Mouse (Mus musculus) urinary bladder, postnatal 10 days (tissue): Measurements from ENCODE around the gene Txk.
A peak's percentile ranks its signal among the peaks of the same experiment; 100 is the strongest.

Experiments
- DNase-seq: peaks from one replicate; pipeline ENCODE4 v3.0.0; 2022; ENCODE audit warnings: low spot score

The Txk gene

DNA sequence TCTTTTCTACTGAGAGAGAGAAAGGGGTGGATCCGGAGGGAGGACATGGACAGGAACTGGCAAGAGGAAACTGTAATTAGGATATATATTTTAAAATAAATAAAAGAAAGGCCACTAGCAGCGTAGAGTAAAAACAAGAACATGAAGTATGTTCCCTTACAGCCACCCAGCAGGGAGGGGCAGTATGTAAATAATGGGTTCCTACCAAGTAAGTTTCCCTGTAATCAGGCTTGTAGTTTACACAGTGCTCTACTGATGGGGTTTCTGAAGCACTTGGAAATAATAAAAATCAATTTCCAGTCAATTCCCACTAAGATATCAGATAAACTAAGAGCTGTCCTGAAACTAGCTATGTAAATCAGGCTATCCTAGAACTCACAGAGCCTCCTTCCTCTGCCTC, 57.9 kb downstream of the Txk start:
- no peak for DNase-seq

DNA sequence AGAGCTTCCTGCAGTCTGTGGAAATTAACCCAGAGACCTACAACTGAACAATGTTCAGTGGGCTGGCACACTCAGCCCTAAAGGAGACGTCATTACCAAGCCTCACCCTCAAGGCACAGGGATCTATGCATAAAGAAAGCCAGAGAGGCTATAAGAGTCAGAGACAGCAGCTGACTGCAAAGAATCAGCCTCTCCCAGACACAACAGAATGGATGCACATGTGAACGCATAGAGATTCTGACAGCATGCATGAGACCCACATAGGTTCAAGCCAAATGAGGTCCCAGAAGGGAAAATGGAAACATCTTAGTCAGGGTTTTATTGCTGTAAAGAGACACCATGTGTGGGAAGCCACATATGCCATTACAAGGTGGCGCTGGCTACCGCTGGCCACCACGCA, 62.1 kb downstream of the Txk start:
- no peak for DNase-seq

DNA sequence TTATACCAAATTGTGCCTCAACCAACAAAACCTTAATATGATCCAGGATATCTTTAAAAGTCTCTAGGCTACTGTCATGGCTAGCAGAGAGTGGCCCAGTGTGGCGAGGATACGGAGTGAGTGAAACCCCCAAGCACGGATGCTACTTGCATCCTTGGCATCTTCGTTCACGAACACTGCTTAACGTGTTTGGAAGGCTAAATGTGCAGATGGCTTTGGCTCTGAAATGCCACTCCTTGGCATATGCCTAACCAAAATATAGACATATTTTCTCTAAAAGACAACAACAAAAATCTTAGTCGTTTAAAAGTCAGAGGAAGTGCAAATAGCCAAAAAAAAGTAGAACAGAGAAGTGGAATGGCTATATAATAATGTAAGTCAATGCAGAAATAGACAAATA, 63.0 kb downstream of the Txk start:
- DNase-seq: no peak

DNA sequence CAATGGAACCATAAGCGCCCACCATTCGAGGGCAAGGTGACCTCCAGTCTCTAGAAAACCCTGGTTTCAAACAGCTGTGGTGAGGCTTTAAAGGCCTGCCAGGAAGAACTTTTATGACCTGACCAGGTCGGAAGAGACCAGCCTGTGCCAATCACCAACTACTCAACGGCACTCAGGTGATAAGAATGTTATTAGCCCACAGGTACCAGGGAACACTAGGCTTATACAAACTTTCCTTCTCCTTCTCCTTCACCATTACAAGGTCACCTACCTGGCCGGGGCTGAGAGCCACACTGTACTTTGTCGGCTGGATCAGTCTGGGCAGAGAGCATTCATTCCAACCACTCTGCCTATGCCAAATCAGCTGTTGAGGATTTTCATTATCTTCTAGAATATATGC, 71.1 kb downstream of the Txk start:
- no peak for DNase-seq

DNA sequence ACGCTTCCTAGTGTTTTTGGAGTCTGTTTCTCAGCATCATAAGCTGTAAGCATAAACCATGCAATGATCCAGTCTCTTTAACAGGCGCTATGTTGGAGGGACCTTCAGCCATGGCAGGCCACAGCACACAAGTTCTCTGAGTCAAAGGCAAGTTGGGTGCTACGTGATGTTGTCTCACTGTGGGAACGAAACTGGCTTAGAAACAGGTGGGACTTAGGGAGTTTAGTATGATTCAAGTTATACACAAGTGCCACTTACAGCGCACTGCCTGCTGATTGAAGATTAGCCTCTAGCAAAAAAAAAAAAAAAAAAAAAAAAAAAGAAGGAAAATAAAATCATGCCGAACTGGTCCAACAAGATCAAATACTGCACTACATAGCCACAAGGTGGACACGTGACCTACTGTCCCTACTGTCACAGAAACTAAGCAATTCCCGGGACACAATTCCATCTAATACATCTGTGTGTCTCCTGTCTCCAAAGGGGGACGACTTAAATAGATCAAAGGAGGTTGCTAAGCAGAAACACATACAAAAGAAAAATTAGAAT, 77.5 kb downstream of the Txk start:
- DNase-seq: no peak

DNA sequence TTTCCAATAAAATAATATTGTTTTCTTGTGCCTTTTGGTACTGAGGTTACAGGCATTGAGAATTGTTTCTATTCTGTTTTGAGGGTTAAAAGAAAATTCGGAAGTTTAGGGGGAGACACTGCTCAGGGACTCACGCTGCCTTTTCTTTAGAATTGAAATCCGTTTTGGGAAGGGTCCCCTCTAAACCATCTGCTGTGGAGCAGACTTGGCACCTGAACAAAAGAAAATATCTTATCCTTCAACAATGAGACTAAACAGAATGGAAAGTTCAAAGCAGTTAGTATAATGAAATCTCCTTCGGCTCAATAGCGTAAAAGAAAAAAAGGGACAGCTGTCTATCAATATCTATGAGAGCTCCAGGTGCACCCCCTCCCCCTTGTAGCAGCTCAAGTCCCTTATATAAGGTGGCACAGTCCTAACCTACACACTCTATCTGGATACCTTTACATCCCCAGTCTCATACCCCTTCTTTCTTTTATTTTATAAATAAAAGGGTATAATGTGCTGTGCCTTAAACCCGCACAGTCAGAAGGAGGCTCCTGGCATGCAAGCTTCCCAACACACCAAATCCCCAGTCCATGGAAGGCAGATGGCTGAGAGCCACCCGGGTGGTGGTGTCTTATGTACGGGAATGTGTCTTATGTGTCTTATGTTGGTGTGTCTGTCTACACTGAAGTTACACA, 81.4 kb downstream of the Txk start:
- no peak for DNase-seq

DNA sequence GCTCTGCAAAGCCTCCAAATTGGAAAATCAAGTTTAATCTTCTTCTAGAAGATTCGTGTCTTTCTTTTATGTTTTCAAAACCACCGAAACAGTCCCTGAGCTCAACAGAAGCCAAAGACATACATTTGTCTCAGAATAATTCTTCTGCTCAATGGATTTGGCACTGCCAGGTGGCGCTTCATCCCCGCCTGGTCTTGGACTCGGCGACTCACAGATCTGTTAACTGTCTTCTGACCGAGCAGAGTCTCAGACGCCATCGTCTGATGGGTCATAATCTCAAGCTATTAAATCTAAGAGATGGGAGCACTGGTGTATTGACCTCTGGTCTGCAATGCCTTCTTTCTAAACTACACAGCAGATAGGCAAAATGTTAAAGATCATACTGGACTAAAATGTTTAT, 84.2 kb downstream of the Txk start:
- DNase-seq: no peak

DNA sequence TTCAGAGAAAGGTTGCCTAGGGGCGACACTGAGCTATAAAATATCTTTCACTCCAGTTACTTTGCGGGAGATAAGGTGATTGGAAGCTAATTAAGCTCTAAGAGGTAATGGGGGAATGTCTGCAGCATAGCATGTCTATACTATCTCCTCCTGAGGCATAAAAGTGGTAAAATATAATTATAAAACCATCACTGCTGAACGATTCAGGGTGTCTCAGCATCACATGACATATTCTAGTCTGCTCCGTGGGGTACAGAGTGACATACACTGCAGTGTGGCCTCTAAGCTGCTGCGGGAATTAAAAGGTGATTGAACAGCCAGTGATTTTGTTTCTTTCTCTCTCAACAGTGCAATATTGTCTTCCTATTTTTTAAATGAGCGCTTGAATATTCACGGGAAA, 86.1 kb downstream of the Txk start:
- DNase-seq: no peak

DNA sequence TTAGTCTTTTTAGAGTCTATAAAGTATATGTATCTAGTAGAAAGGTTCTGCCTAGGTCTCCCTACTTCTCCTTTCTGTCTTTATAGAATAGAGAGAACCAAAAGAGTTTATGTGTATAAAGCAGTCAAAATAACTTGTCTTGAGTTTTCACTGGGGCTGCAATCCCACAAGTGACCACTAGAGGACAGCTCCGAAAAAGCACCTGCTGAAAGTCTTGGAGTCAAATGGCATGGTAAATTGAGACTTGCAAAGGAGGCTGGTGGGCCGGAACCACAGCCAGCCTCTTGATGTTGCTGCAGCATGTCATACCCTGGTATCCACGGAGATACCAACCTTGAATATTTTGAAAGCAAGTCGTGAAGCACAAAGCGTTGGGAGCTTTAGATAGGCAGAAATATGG, 87.3 kb downstream of the Txk start:
- peak; percentile 21 for DNase-seq

DNA sequence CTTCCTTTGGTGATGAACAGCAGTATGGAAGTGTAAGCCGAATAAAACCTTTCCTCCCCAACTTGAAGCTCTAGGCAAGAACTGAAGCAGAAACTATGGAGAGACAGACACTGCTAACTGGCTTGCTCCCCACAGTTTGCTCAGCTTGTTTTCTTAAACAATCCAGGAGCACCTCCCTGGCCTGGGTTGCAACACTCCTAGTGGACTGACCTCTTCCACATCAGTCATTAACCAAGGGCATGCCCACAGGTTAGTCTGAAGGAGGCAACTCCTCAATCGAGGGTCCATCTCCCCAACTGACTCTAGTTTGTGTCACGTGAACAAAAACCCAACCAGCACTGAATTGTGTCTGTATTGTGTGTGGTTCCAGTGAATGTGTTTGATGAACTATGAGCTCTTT, 87.7 kb downstream of the Txk start:
- no peak for DNase-seq

DNA sequence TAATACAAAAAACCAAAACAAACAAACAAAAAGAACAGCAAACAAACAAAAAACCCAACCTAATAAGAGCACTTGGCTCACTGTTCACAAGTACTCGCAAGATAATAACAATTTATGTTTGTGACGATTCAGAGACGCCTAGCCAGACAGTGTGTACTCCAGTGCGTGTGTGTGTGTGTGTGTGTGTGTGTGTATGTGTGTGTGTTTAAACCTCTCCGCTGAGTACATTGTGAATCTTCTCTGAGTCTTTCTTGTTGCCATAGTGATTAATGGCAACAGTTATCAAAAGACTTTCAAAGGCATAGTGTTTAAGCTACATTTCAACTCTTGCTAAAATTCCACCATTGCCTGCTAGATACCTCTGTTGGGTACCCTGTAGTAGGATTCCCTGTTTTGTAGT, 88.5 kb downstream of the Txk start:
- DNase-seq: no peak

DNA sequence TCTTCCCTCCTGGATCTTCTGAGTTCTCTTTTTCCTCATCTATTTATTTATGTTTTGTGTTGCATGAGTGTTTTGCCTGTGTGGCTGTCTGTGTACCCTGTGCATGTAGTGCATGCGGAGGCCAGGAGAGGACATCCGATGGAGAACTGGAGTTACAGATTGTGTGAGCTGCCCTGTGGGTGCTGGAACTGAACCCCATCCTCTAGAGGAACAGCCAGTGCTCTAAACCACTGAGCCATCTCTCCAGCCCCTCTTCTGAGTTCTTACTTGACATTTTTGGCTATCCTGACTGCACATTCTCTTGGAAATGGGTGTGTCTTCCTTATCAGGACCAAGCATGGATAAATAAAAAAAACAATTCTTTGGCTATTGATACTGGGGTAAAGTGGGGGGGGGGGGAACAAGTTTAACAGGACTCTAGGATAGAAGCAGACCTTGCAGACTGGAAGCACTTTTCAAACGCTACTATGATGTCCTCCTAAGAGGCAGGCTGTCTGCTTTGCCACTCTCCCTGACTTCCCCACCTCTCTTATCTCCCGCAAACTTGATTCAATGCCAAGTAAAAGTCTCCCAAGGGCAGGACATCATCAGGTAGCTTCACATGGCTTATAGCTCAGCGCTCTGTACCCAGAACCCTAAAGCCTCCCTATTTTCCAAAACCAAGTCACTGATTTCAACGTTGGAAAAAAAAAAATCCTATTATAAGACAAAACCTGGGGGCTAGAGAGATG, 91.4 kb downstream of the Txk start:
- DNase-seq: no peak

DNA sequence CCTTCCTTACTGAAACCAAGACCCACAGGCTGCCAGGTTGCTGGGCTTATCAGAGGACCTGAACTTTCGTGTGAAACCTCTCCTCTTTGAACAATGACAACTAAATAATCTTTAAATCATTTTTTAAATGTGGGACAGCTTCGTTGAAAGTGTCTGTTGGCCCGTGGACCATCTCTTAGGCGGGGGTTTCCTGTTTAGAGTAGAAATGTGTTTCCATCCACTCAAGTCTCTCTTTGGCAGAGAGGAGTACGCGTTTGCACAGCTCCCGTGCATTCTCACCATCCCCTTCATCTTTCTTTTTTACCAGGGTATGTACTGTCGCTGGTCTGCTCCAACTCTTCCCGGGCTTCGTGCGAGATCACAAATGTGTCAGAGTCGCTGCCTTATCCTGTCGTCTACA, 94.2 kb downstream of the Txk start:
- no peak for DNase-seq

DNA sequence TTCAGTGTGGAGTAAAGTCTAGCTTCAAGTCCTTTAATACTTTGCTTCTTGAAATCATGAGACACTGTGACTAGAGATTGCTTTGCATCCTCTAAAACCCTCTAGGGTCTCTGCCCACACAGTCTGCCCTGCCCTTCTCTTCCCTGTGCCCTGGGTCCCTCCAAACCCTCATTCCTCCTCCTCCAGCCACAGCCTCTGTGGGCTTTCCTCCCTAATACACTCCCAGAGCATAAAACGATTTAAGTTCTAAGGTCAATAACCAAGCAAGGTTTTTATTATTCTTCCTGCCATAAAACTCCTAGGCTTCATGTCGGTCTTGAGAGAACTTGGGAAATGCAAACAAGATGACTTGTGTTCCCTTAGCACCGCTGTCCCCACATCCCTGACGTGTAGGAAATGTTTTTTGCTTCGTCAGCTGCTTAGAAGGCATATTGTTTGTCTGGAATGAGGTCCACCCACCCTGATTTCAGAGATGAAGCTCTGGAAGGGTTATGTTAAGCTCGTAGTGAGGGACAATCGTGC, 96.2 kb downstream of the Txk start:
- DNase-seq: no peak

DNA sequence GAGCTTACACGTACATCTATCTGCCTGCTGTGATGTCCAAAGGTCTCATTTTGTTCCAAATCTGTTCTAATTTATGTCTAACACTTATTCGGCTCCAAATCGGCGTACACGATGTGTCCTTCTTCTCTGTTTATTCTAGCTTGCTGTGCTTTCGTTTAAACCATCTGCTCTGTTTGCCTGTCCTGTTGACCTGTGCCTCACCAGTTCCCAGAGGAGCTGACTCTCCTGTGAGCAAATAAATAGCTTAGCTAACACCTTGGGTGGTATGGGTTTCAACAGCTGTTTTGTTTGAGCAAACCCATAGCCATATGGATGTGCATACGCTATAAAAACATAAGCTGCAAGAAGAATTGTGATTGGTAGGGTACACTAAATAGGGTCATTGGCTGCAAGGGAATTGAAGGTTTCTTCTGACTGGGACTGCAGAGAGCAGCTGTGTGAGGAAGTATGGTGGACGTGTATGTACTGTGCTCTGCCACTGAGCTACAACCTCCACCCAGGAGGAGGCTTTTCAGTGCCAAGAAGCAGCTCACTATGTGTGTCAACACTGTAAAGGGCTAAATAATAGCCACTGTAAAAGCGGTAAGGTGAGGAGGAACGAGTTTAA, 99.4 kb downstream of the Txk start:
- no peak for DNase-seq

DNA sequence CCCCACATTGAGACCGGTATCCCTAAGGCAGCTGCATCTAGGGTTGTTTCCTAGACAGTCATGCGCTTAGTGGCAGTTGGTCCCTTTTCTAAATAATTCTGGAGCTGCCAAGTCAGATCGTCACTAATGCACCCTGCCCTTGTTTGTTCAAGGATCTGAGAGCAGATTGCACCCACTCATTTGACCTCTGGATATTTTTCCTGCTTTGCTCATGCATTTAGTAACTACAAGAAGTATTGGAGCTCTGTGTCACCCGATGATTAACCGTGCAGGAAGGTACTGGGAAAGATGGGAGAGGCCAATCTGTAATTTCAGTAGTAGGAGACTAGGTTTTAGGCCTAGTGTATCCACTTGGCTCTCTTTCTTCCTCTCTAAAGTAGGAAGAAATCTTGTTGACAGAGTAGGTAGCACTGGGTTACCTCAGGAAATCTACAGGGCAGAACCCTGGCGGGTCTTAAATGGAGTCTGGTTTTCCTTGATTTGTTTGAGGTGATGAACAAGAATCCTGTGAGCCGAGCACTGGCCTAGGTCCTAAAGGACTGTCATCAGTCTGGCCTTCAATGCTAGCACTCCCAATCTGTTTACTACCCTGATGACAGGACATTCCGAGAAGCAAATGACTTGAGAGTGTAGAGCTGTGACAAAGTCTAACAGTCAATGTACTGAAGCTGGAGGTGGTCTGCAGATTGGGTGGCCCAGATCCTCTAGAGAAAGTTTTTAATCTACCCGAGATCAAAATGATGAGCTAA, 103.4 kb downstream of the Txk start:
- no peak for DNase-seq

DNA sequence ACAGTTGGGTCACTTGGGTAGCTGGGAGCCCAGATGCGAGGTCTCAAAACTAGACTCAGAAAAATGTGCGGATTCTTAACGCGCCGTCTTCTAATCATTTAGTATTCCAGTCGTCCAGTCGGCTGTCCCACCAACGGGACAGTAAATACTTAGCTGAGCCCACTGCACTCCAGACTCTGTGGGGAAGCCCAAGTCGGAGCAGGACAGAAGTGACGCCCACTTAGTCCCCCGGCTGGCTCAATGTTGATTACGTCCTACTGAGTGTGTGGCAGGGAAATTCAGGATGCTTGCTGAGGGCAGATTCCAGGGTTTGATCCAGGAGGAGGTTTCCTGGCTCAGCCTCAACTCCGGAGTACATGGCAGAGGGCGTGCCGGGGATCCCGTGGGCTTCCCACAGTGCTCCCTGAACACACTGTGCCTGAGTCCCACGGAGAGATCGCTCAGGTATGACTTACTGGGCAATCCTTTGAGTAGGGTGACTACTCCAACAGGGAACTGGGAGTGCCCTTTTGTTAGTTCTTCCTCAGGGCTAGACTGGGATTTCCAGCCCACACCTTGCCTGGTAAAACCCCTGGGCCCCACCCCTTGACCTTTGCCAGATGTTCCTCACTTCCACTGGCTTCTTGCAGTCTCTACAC, 104.5 kb downstream of the Txk start:
- DNase-seq: no peak

DNA sequence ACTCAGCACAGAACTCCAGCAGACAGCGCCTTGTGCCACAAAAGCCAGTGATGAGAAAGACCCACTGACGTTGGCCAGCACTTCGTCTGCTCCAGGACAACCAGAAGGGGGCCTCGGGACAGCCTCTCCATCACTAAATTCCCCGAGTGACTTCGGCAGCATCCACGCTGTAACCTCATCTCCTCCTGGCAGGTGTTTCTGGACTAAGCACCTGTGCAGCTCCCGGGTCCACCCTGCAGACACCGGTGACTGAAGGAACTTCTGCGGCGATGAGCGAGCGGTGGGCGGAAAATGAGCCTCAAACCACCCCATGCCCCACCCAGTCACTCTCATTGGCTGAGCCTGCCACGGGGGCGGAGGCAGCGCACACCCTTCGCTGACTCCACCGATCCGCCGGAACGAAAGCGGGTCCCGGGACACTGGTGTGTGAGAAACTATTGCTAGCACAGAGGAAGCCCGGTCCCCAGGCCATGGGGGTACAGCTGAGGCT, 105.1 kb downstream of the Txk start, which contains the start of gene Nipal1:
Gene Nipal1, plus strand, starts transcription at position 378 of the 490 bp plus-strand sequence.
- DNase-seq: peak; percentile 11

DNA sequence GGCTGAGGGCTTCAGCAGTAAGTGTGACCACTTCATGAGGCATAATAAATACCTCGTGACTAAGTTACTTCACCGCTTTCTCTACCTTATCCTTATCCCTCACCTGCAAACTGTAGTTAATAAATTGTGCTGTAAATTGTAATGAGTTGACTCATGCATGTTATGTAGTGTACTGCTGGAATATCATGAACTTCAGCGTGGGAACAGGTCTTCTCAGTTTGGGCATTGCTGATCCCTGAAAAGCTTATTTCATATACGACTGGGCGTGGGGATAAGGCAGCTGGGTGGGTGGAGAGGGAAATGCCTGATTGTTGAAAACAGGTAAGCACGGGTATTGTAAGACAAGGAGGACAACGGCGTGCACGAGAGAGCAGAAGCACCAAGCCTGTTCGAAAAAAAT, 105.6 kb downstream of the Txk start:
- DNase-seq: no peak

DNA sequence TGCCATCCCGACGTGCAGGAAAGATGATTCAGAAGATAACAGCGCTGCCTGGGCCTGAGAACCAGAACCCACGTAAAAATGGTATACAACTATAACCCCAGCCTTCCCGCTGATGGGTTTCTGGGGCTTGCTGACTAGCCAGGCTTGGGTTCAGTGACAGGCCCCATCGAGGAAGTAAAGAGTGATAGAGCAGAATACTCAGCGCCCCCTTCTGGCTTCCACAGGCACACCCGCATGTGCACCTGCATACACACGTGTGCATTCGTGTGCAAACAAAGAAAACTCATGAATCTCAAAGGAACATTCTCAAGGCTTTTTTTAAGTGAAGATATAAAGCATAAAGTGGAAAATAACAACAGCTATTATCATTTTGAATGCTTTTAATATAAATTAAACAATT, 106.4 kb downstream of the Txk start:
- DNase-seq: no peak
